Mouse (Mus musculus) granulocyte monocyte progenitor cell, adult 5-6 weeks (primary cell): ENCODE data around the gene Wnt1. TPM values are rescaled to one million over a fixed set of nuclear protein-coding genes. Genes with fewer than 3 reads are reported as not detected.
"Not testable (repeated sequence)": the region's sequence is repeated elsewhere in the genome, so short reads cannot be mapped to it uniquely, and the experiment has no call there.

Experiments used
- ATAC-seq: replicated peaks from 2 replicates; pipeline ENCODE4 v1.8.0; 2016; ENCODE audit warnings: mild to moderate bottlenecking, moderate TSS enrichment, inconsistent platforms; ENCODE audit not compliant: poor library complexity, severe bottlenecking
- total RNA-seq, 2 experiments: library from RNA; stranded (forward) in 1 of 2; stranded (reverse) in 1 of 2; fragments of 200-712, 200-1000 nt in 1 of 2; fragments of >200 nt in 1 of 2; fragmentation: Nextera tagmentation in 1 of 2; gene quantifications; 2 replicates each; pipeline ENCODE4 v1.2.3; 2014 to 2017

Gene Wnt1
- total RNA-seq, 2 experiments from 2014 or later = not detected

DNA sequence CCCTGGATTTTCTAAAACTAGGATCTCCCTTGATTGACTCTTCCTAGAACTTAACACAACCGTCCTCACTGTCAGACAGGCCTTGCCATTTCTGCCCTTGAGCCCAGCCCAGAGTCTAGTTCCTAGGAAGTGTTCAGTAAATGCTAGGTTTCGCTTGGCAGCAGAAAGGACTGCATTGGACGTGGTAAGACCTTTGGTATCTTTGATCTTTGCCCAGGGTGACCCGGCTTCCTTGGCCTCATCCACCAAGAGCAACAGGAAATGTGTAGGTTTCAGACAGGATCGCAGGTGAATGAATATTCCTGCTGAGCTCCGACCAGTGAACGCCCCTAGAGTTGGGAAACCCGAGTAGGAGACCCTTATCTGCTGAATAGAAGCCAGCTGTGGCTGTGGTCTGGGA is 13.3 kb downstream of the Wnt1 start:
- ATAC-seq = no peak

- ATAC-seq = peak; percentile 52
Measured at GRCm38 (mm10) chr15:98804054-98804453, 14.4 kb downstream of the Wnt1 start.

- peak; percentile 21 for ATAC-seq
Measured at GRCm38 (mm10) chr15:98805324-98806040, 15.8 kb downstream of the Wnt1 start.

GRCm38 (mm10) chr15:98806071-98806808 is 16.6 kb downstream of the Wnt1 start:
- no peak; the same call in 1 of the 2 replicates for ATAC-seq

- no peak; the same call in 1 of the 2 replicates for ATAC-seq
Measured at GRCm38 (mm10) chr15:98806809-98807770, 17.4 kb downstream of the Wnt1 start.

DNA sequence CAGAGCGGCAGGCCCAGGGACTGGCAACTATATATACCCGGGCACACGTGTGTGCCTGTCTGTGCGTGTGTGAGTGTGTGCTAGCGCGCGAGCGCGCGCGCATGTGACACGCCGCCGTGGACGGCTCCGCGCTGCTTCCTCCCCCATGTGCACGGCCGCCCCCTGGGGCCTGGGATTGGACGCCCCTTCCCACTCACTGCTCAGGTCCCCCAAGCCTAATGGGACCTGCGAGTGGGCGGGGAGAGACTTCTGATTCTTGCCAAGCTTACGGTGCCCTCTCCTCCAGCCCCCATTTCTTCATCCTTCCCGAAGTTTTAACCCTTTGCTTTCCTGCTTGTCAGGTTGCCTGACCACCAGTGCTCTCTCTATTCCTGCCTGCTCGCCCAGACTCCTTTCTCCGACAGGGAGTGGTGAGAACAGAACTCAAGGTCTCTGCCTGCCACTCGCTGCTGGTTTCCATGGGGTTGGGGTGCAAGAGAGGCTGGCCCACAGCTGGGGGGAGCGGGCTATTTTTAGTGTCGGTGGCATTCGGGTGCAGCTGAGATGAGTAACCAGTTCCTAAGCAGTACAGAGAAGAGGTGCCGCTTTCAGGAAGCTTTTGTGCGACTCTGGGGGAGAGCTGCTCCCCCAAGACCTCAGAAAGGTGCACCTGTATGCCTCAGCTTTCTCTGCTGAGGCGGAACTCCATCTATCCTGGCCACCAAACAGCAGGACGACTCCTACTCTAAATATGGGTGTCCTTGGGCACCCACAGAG is 18.4 kb downstream of the Wnt1 start:
- ATAC-seq = peak; percentile 29

DNA sequence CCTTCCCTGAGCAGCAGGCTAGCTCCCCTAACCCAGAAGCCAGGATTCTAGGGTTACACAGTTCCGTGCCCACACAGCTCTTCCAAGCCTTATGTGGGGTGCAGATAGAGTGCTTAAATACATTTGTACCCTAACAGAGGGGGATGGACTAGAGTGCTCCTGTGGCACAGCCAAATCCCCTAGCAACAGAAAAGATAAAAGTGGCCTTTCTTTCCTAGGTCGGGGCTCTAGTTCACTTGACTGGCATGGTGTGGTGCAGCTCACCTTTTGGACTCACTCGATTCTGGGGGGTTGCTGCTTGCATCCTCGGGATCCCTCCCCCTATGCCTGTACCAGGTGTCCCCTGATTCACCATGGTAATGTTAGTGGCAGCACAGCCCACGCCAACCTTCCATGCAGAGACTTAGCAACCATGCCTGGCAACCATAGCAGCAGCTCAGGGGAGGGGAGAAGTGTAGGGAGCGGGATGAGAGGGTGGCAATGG is 19.0 kb downstream of the Wnt1 start:
- no peak for ATAC-seq

DNA sequence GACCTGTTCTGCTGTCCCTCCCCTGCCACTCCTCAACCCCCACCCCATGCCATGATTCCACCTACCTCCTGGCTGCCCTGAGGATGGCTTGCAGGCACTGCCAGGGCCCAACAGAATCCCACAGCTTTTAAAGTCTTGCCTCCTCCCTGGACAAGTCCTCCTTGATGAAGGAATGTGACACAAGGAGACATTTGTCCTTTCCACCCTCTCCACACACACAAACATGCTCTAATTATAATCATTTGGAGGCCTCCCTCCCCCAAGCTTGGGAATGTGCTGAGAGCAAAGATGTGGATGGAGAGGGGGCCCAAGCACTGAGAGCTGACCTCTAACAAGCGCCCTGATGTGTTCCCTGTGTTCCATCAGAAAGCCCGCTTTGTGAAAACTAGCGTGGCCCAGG is 19.7 kb downstream of the Wnt1 start, which contains the start of gene Ddn:
Ddn (minus strand) TSS at position 101 of the 400 bp plus-strand sequence.
- ATAC-seq = no peak

GRCm38 (mm10) chr15:98810212-98810611 is 20.6 kb downstream of the Wnt1 start:
- not testable (repeated sequence) for ATAC-seq

DNA sequence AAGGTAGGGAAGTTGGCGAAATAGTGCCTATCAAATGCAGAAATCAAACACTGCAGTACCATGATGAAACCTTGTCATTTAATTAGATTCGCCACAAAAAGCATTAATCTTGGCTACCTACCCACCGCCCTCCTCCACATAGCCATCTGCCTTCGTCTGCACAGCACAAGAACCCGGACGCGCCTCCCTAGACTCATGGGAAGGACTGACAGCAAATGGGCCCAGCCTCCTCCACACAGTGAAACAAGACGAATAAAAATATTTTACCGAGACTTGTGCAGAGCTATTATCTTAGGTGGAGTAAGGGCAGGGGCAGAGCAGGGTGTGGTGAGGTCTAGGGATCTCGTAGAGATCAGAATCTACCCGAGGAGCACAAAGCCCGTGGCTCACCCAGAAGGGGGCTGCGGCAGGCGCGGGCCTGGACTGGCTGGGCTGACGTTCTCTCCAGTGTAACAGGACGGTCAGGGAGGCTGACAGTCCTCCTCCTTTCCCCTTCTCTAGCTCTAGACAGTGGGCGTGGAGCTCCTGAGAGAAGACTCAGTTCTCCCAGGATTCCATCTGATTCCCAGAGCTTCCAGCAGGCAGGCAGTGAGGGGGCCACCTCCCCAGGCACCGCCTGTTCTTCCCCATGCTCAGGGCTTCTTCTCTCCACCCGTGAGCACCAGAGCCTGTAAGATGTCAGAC is 23.2 kb downstream of the Wnt1 start:
- ATAC-seq = no peak

GRCm38 (mm10) chr15:98818171-98818570 is 28.5 kb downstream of the Wnt1 start:
- no peak for ATAC-seq

GRCm38 (mm10) chr15:98820937-98821336 is 31.3 kb downstream of the Wnt1 start:
- no peak for ATAC-seq

- ATAC-seq = peak; percentile 46
Measured at GRCm38 (mm10) chr15:98821403-98821802, 31.7 kb downstream of the Wnt1 start.

GRCm38 (mm10) chr15:98822147-98822546 is 32.5 kb downstream of the Wnt1 start:
- ATAC-seq = no peak

DNA sequence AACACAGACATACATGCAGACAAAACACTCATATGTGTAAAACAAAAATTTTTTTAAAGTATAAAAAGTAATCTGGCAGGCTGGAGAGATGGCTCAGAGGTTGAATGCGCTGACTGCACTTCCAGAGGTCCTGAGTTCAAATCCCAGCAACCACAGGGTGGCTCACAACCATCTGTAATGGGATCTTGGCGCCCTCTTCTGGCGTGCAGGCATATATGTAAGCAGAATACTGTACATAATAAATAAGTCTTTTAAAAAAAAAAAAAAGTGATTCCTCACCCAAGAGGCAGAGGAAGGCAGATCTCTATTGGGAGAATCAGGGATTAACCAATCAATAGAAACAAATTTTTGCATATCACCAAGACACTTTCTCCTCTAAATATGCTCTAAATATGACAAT is 33.8 kb downstream of the Wnt1 start:
- ATAC-seq = no peak

DNA sequence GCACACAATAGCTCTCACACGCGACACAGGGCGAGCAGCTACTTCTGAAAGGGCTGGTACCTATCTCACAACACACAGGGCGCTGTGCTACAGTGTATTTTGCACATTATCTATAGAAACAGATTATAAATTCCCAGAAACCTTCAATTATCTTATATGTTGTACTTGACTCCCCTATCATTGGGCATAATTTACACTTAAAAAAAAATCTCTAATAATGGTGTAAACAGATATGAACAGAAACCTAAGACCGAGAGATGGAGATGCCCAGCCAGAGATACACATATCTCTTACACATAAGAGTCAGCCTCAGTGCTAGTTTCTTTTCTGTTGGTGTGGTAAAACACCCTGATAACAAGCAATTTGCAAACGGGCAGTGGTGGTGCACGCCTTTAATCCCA is 38.0 kb downstream of the Wnt1 start:
- ATAC-seq = no peak

- peak; percentile 90 for ATAC-seq
Measured at GRCm38 (mm10) chr15:98830736-98831683, 41.4 kb downstream of the Wnt1 start, which contains the start of gene Prkag1. TSS of gene Prkag1 (minus strand) at chr15:98831521.

- peak; percentile 47 for ATAC-seq
Measured at GRCm38 (mm10) chr15:98831684-98832035, 42.0 kb downstream of the Wnt1 start.
